Mouse (Mus musculus): ENCODE measurements at regions not wholly inside any gene's neighbourhood (a gene's known extent, or its start where the extent isn't known, plus 50 kb on each side); places are given as distances from the start of the nearest gene placed in this dataset.
A peak's percentile ranks its signal among the peaks of the same experiment; 100 is the strongest.

DNA sequence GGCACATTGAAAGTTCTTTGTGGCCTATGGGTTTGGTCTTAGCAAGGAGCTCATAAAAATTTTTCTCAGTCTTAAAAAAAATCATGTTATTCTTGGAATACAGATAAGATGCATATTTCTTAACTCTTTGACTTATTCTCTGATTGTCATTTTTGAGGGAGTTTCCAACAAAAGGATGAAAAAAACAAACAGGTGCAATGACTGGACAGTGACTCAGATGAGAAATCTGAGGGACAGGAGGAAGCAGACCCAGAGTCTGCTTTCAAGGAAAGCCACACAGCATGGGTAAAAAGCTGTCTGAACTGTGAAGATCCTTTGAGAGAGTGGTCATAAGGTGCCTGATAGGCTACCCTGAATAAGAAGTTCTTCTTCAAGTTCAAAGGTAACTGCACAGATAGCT is 363.8 kb upstream of the Marcks start:
- Histone ChIP-seq H3K36me3 (no peaks in the 10 kb centered on the region), H3K27ac (no peak overlapping the region), H3K4me1 (replicated peaks) (no peaks in the 10 kb centered on the region), H3K27me3 (replicated peaks) (no peaks in the 10 kb centered on the region), H3K9ac (no peak overlapping the region), H3K4me2 (replicated peaks) (no peak overlapping the region), H3K4me3 (replicated peaks) (no peak overlapping the region), H3K9me3 (no peaks in the 10 kb centered on the region)
- no peak for ATAC-seq

DNA sequence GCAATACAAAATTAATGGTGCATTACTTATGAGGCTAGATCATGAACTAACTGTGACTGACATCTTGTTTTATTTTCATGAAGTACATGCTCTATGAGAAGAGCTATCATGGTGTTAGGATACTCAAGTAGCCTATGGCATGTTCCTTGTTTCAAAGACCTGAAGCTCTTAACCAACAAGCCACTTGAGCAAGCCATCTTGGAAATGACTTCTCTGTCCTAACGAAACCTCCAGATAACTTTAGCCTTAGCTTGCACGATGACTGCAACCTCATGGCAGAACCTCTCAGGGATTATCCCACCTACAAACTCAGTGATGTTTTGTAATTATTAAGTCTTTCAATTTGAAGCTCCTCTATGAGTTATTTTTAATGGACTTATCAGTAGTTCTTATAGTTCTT is 362.3 kb upstream of the Marcks start:
- no peak overlapping the region for H3K4me3 ChIP-seq (replicated peaks)
- no peak overlapping the region for H3K9ac ChIP-seq
- no peaks in the 10 kb centered on the region for H3K27me3 ChIP-seq (replicated peaks)
- H3K4me2 ChIP-seq (replicated peaks) = no peak overlapping the region
- no peak overlapping the region for H3K27ac ChIP-seq
- no peaks in the 10 kb centered on the region for H3K9me3 ChIP-seq
- H3K36me3 ChIP-seq = no peaks in the 10 kb centered on the region
- ATAC-seq = no peak
- H3K4me1 ChIP-seq (replicated peaks) = no peaks in the 10 kb centered on the region
- WGBS = 94% methylated on average over 2 of the region's 2 CpGs

GRCm38 (mm10) chr10:37495467-37495866 is 356.7 kb upstream of the Marcks start:
- H3K4me2 ChIP-seq (replicated peaks) = no peak overlapping the region
- H3K9me3 ChIP-seq = no peaks in the 10 kb centered on the region

GRCm38 (mm10) chr10:37494552-37495166 is 355.9 kb upstream of the Marcks start:
- ATAC-seq = no peak

More at GRCm38 (mm10) chr10:37495467-37495866, 356.7 kb upstream of the Marcks start:
- 76% methylated on average over 1 of the region's 1 CpGs for WGBS
- H3K36me3 ChIP-seq = no peaks in the 10 kb centered on the region
- H3K4me3 ChIP-seq (replicated peaks) = no peak overlapping the region
- no peaks in the 10 kb centered on the region for H3K4me1 ChIP-seq (replicated peaks)
- ATAC-seq = no peak
- H3K9ac ChIP-seq = no peak overlapping the region
- H3K27ac ChIP-seq = no peak overlapping the region
- H3K27me3 ChIP-seq (replicated peaks) = no peaks in the 10 kb centered on the region

DNA sequence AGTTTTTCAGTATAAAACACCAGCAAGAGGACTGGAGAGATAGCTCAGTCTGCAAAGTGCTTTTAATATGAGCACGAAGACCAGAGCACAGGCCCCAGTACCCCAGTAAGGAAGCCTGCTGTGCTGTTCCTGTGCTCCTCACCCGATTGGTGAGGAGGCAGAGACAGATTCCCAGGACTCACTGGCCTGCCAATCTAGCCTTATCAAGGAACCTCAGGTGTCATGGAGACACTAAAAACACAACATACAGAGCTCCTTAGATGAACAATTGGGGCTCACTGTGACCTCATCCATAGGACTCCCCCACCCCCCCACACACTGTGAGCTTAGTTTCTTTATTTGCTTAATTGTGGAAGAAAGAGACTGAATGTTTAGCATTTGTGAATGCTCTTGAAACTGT is 355.4 kb upstream of the Marcks start:
- no peaks in the 10 kb centered on the region for H3K27me3 ChIP-seq (replicated peaks)
- WGBS = 50% methylated on average over 2 of the region's 2 CpGs
- H3K4me3 ChIP-seq (replicated peaks) = no peak overlapping the region
- H3K27ac ChIP-seq = no peak overlapping the region
- no peak overlapping the region for H3K9ac ChIP-seq
- H3K4me2 ChIP-seq (replicated peaks) = no peak overlapping the region
- no peaks in the 10 kb centered on the region for H3K9me3 ChIP-seq
- H3K36me3 ChIP-seq = no peaks in the 10 kb centered on the region
- ATAC-seq = no peak
- H3K4me1 ChIP-seq (replicated peaks) = no peaks in the 10 kb centered on the region

More at GRCm38 (mm10) chr10:37494552-37495166, 355.9 kb upstream of the Marcks start:
- H3K27me3 ChIP-seq (replicated peaks) = no peaks in the 10 kb centered on the region
- H3K4me2 ChIP-seq (replicated peaks) = no peak overlapping the region
- no peak overlapping the region for H3K27ac ChIP-seq
- H3K9ac ChIP-seq = no peak overlapping the region
- no peaks in the 10 kb centered on the region for H3K36me3 ChIP-seq
- no peak overlapping the region for H3K4me3 ChIP-seq (replicated peaks)
- WGBS = 50% methylated on average over 3 of the region's 3 CpGs
- no peaks in the 10 kb centered on the region for H3K4me1 ChIP-seq (replicated peaks)
- no peaks in the 10 kb centered on the region for H3K9me3 ChIP-seq

DNA sequence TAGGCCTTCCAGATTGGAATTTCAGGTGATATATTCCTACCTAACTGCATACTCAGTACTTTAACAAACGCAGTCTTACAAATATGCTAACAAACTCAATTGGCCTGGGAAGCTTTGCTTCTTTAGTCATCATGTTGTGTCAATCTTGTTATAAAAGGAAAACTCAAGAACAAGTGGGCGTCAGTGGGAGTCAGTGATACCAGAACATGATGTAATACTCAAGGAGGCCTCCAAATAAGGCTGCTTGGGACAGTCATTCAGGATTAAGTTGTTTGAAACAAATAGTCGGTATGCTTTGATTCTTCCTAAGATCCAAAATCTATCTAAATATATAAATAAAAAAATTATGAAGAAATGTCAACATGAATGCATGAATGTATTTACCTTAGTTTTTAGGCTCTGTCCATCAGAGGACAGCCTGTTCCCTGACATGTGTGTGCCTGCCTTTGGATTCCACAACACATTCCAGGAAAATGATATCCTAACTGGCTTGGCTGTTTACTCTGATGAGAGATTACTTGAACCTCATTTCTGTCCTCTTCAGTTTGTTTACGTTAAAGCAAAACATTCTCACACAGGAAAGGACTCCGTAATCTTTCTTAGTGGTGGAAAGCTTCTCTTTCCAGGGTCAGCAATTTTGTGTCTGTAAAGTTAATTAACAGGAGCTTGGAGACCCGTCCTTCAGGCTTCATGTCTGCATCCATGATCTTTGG is 345.7 kb upstream of the Marcks start:
- H3K4me1 ChIP-seq (replicated peaks) = no peaks in the 10 kb centered on the region
- no peaks in the 10 kb centered on the region for H3K9me3 ChIP-seq
- 52% methylated on average over 6 of the region's 6 CpGs for WGBS
- no peak overlapping the region for H3K4me3 ChIP-seq (replicated peaks)
- no peaks in the 10 kb centered on the region for H3K36me3 ChIP-seq
- no peak overlapping the region for H3K4me2 ChIP-seq (replicated peaks)
- ATAC-seq = no peak
- H3K9ac ChIP-seq = no peak overlapping the region
- H3K27me3 ChIP-seq (replicated peaks) = no peaks in the 10 kb centered on the region
- H3K27ac ChIP-seq = no peak overlapping the region

- H3K36me3 ChIP-seq = no peaks in the 10 kb centered on the region
- no peak overlapping the region for H3K4me3 ChIP-seq (replicated peaks)
- 51% methylated on average over 4 of the region's 4 CpGs for WGBS
- no peak overlapping the region for H3K27ac ChIP-seq
- no peaks in the 10 kb centered on the region for H3K4me1 ChIP-seq (replicated peaks)
- no peak overlapping the region for H3K4me2 ChIP-seq (replicated peaks)
- no peak overlapping the region for H3K9ac ChIP-seq
- no peaks in the 10 kb centered on the region for H3K27me3 ChIP-seq (replicated peaks)
- no peak for ATAC-seq
- no peaks in the 10 kb centered on the region for H3K9me3 ChIP-seq
Measured at GRCm38 (mm10) chr10:37483521-37483920, 344.8 kb upstream of the Marcks start.

- H3K27ac ChIP-seq = no peak overlapping the region
- WGBS = 66% methylated on average over 1 of the region's 1 CpGs
- no peak for ATAC-seq
Measured at GRCm38 (mm10) chr10:37481879-37482278, 343.2 kb upstream of the Marcks start.

GRCm38 (mm10) chr10:37480331-37480730 is 341.6 kb upstream of the Marcks start:
- Histone ChIP-seq H3K9me3 (no peaks in the 10 kb centered on the region), H3K4me3 (replicated peaks) (no peak overlapping the region), H3K36me3 (no peaks in the 10 kb centered on the region), H3K27me3 (replicated peaks) (no peaks in the 10 kb centered on the region), H3K27ac (no peak overlapping the region), H3K4me1 (replicated peaks) (no peaks in the 10 kb centered on the region), H3K4me2 (replicated peaks) (no peak overlapping the region), H3K9ac (no peak overlapping the region)
- ATAC-seq = no peak
- WGBS = 72% methylated on average over 1 of the region's 1 CpGs

More at GRCm38 (mm10) chr10:37481879-37482278, 343.2 kb upstream of the Marcks start:
- H3K36me3 ChIP-seq = no peaks in the 10 kb centered on the region
- H3K9ac ChIP-seq = no peak overlapping the region
- H3K27me3 ChIP-seq (replicated peaks) = no peaks in the 10 kb centered on the region
- H3K4me1 ChIP-seq (replicated peaks) = no peaks in the 10 kb centered on the region
- H3K4me2 ChIP-seq (replicated peaks) = no peak overlapping the region
- no peaks in the 10 kb centered on the region for H3K9me3 ChIP-seq
- H3K4me3 ChIP-seq (replicated peaks) = no peak overlapping the region

DNA sequence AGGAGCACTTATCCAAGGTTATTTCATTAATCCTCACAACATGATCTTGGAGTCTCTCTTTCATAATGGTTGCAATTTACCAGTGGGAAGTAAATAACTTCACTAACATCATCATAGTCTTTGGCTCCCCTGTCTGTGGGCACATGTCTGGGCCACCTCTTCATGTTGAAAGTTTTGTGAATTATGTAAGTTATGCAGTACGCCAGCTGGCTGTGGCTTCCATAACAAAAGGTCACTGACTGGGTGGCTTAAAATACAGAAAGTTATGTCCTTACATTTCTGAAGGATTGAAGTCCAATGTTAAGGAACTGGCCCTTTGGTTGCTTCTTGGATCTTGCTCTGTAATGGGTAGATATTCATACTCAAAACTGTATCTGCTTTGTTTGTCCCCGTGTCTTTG is 339.4 kb upstream of the Marcks start:
- 89% methylated on average over 2 of the region's 2 CpGs for WGBS
- no peak overlapping the region for H3K4me2 ChIP-seq (replicated peaks)
- H3K36me3 ChIP-seq = no peaks in the 10 kb centered on the region
- ATAC-seq = no peak
- no peak overlapping the region for H3K4me3 ChIP-seq (replicated peaks)
- H3K9ac ChIP-seq = no peak overlapping the region
- no peak overlapping the region for H3K27ac ChIP-seq
- H3K4me1 ChIP-seq (replicated peaks) = no peaks in the 10 kb centered on the region
- H3K27me3 ChIP-seq (replicated peaks) = no peaks in the 10 kb centered on the region
- no peaks in the 10 kb centered on the region for H3K9me3 ChIP-seq

- H3K4me1 ChIP-seq (replicated peaks) = no peaks in the 10 kb centered on the region
- no peak overlapping the region for H3K27ac ChIP-seq
- H3K4me2 ChIP-seq (replicated peaks) = no peak overlapping the region
- WGBS = 64% methylated on average over 5 of the region's 5 CpGs
- no peaks in the 10 kb centered on the region for H3K27me3 ChIP-seq (replicated peaks)
- no peak overlapping the region for H3K4me3 ChIP-seq (replicated peaks)
- no peaks in the 10 kb centered on the region for H3K9me3 ChIP-seq
- ATAC-seq = no peak
- H3K9ac ChIP-seq = no peak overlapping the region
- no peaks in the 10 kb centered on the region for H3K36me3 ChIP-seq
Measured at GRCm38 (mm10) chr10:37473086-37473485, 334.4 kb upstream of the Marcks start.

GRCm38 (mm10) chr10:37457384-37457783 is 318.7 kb upstream of the Marcks start:
- ATAC-seq = no peak
- Histone ChIP-seq H3K4me1 (replicated peaks) (no peaks in the 10 kb centered on the region), H3K36me3 (no peaks in the 10 kb centered on the region), H3K27ac (no peak overlapping the region), H3K27me3 (replicated peaks) (no peaks in the 10 kb centered on the region), H3K4me3 (replicated peaks) (no peak overlapping the region), H3K9ac (no peak overlapping the region), H3K4me2 (replicated peaks) (no peak overlapping the region), H3K9me3 (no peaks in the 10 kb centered on the region)
- 87% methylated on average over 2 of the region's 2 CpGs for WGBS

DNA sequence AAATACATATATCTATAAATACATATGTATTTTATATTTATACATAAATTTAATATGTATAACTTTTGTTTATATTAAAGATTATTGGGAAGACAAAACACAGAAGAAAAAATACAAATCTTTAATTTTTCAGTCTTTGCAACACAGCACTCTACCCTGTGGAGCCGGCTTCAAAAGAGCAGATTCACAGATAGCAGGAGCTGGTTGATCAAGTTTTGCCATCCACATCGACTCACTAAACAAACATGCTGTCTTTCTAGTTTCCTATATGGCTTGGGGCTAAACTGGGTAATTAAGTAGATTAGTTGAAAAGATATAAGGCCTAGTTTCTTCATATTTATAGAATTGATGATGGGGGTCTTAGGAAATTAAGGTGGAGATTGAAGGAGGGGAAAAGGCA is 311.2 kb upstream of the Marcks start:
- no peaks in the 10 kb centered on the region for H3K36me3 ChIP-seq
- H3K4me3 ChIP-seq (replicated peaks) = no peak overlapping the region
- no peak overlapping the region for H3K4me2 ChIP-seq (replicated peaks)
- H3K9ac ChIP-seq = no peak overlapping the region
- peak; percentile 67 for ATAC-seq
- no peaks in the 10 kb centered on the region for H3K9me3 ChIP-seq
- no peaks in the 10 kb centered on the region for H3K4me1 ChIP-seq (replicated peaks)
- WGBS = 61% methylated on average over 2 of the region's 2 CpGs
- H3K27me3 ChIP-seq (replicated peaks) = no peaks in the 10 kb centered on the region
- no peak overlapping the region for H3K27ac ChIP-seq

Data from intestine, embryonic 15.5 days (tissue).